Mouse (Mus musculus) embryonic facial prominence, embryonic 15.5 days (tissue): Measurements from ENCODE around the gene Piwil4. TPM values are rescaled to one million over a fixed set of nuclear protein-coding genes. Genes with fewer than 3 reads are reported as not detected.

Experiments used
- ATAC-seq: fragments of 200-750 bp; cut with Nextera tagmentation; 2 replicates; pipeline ENCODE4 v1.8.0; 2017; ENCODE audit warnings: low read depth, moderate TSS enrichment; ENCODE audit not compliant: insufficient number of reproducible peaks, low FRiP score, low TSS enrichment
- H3K27ac ChIP-seq: fragments of 300-500 bp; sonication (generic); replicated peaks from 2 replicates; pipeline ENCODE4 v1.5.1; 2015; ENCODE audit warnings: mild to moderate bottlenecking, inconsistent platforms
- H3K27me3 ChIP-seq: fragments of 300-500 bp; sonication (generic); 2 replicates; pipeline ENCODE4 v1.6.1; 2015; ENCODE audit warnings: inconsistent platforms
- H3K36me3 ChIP-seq: fragments of 300-500 bp; sonication (generic); 2 replicates; pipeline ENCODE4 v1.6.1; 2015; ENCODE audit warnings: mild to moderate bottlenecking, inconsistent platforms
- H3K4me1 ChIP-seq: fragments of 300-500 bp; sonication (generic); 2 replicates; pipeline ENCODE4 v1.6.1; 2015; ENCODE audit warnings: inconsistent platforms
- H3K4me2 ChIP-seq: fragments of 300-500 bp; sonication (generic); replicated peaks from 2 replicates; pipeline ENCODE4 v1.6.1; 2015; ENCODE audit warnings: mild to moderate bottlenecking, inconsistent platforms
- H3K4me3 ChIP-seq: fragments of 300-500 bp; sonication (generic); replicated peaks from 2 replicates; pipeline ENCODE4 v1.5.1; 2015; ENCODE audit warnings: mild to moderate bottlenecking, inconsistent platforms
- H3K9ac ChIP-seq: fragments of 300-500 bp; sonication (generic); 2 replicates; pipeline ENCODE4 v1.6.1; 2015; ENCODE audit warnings: inconsistent platforms
- H3K9me3 ChIP-seq: fragments of 300-500 bp; sonication (generic); replicated peaks from 2 replicates; pipeline ENCODE4 v1.6.1; 2016; ENCODE audit warnings: inconsistent platforms
- WGBS: fragments of 180-500 bp; shearing (Covaris S2); methylation state at CpG from one replicate; pipeline ENCODE4 v1.1.7; 2015; 5-methylcytosine and 5-hydroxymethylcytosine counted together
- polyA plus RNA-seq: library from polyadenylated mRNA; unstranded; fragments of >200 nt; fragmentation: Nextera tagmentation; extraction: Ambion mirVana; gene quantifications from 2 replicates; pipeline ENCODE4 v1.2.1, GENCODE M21; 2015

Gene Piwil4
- 0.08 and 0.11 TPM in 2 replicates for polyA plus RNA-seq

- H3K9ac ChIP-seq: no peak within 1 kb of the TSS
- no peak within 1 kb of the TSS for H3K4me2 ChIP-seq
- WGBS: 85% methylated on average over 19 of the region's 19 CpGs
- no peak within 1 kb of the TSS for H3K27ac ChIP-seq
- H3K36me3 ChIP-seq: no peaks in the 10 kb centered on the region
- no peaks in the 10 kb centered on the region for H3K27me3 ChIP-seq
- H3K4me1 ChIP-seq: no peaks in the 10 kb centered on the region
- no peak for ATAC-seq
- H3K4me3 ChIP-seq: no peak within 1 kb of the TSS
- H3K9me3 ChIP-seq: no peaks in the 10 kb centered on the region
Measured at GRCm38 (mm10) chr9:14740151-14740924, at the start of gene Piwil4. Gene Piwil4, minus strand, starts transcription at chr9:14740733.

- Histone ChIP-seq H3K36me3 (peaks cover 38% of the 10 kb centered on the region), H3K27ac (no peak overlapping the region), H3K4me2 (no peak overlapping the region), H3K9me3 (no peaks in the 10 kb centered on the region), H3K9ac (no peak overlapping the region), H3K4me1 (peaks cover 8% of the 10 kb centered on the region; the same call in 1 of the 2 replicates), H3K27me3 (no peaks in the 10 kb centered on the region), H3K4me3 (no peak overlapping the region)
- 88% methylated on average over 6 of the region's 6 CpGs for WGBS
- ATAC-seq: no peak
Measured at GRCm38 (mm10) chr9:14787356-14787755, 46.8 kb upstream of the Piwil4 start.

- Histone ChIP-seq H3K4me3 (peak within 1 kb of the TSS; percentile 90), H3K9me3 (no peaks in the 10 kb centered on the region), H3K27ac (peak within 1 kb of the TSS; percentile 98), H3K9ac (peak within 1 kb of the TSS; percentile 88), H3K36me3 (peaks cover 40% of the 10 kb centered on the region), H3K27me3 (no peaks in the 10 kb centered on the region), H3K4me2 (peak within 1 kb of the TSS; percentile 84), H3K4me1 (peaks cover 8% of the 10 kb centered on the region; the same call in 1 of the 2 replicates)
- peak; percentile 98 for ATAC-seq
- WGBS: under 1% methylated on average over 62 of the region's 62 CpGs
Measured at GRCm38 (mm10) chr9:14784039-14785002, 43.8 kb upstream of the Piwil4 start, which contains the start of the genes Mre11a and Ankrd49. Gene Mre11a, plus strand, starts transcription at chr9:14784654. Gene Ankrd49, minus strand, starts transcription at chr9:14784856.

GRCm38 (mm10) chr9:14778341-14778740, 37.8 kb upstream of the Piwil4 start:
- Histone ChIP-seq H3K27ac (no peak overlapping the region), H3K36me3 (peaks cover 18% of the 10 kb centered on the region), H3K4me3 (no peak overlapping the region), H3K9me3 (no peaks in the 10 kb centered on the region), H3K9ac (no peak overlapping the region), H3K4me1 (no peaks in the 10 kb centered on the region), H3K4me2 (no peak overlapping the region), H3K27me3 (no peaks in the 10 kb centered on the region)
- WGBS: 33% methylated on average over 13 of the region's 13 CpGs
- ATAC-seq: no peak

- H3K4me1 ChIP-seq: peaks cover 3% of the 10 kb centered on the region; the same call in 1 of the 2 replicates
- H3K36me3 ChIP-seq: no peaks in the 10 kb centered on the region
- no peak overlapping the region for H3K4me3 ChIP-seq
- WGBS: 41% methylated on average over 2 of the region's 2 CpGs
- no peak overlapping the region for H3K27ac ChIP-seq
- no peak overlapping the region for H3K9ac ChIP-seq
- H3K4me2 ChIP-seq: no peak overlapping the region
- no peak for ATAC-seq
- peaks cover 16% of the 10 kb centered on the region; the same call in 1 of the 2 replicates for H3K27me3 ChIP-seq
- no peaks in the 10 kb centered on the region for H3K9me3 ChIP-seq
Measured at GRCm38 (mm10) chr9:14773813-14774212, 33.3 kb upstream of the Piwil4 start.

- Histone ChIP-seq H3K27ac (no peak overlapping the region), H3K4me2 (no peak overlapping the region), H3K36me3 (no peaks in the 10 kb centered on the region), H3K4me1 (peaks cover 3% of the 10 kb centered on the region; the same call in 1 of the 2 replicates), H3K4me3 (no peak overlapping the region), H3K9ac (no peak overlapping the region), H3K9me3 (no peaks in the 10 kb centered on the region), H3K27me3 (peaks cover 16% of the 10 kb centered on the region; the same call in 1 of the 2 replicates)
- 94% methylated on average over 2 of the region's 2 CpGs for WGBS
- no peak for ATAC-seq
Measured at GRCm38 (mm10) chr9:14772074-14772473, 31.5 kb upstream of the Piwil4 start.

GRCm38 (mm10) chr9:14770803-14771471, 30.4 kb upstream of the Piwil4 start, which contains the start of gene 1700012B09Rik:
Gene 1700012B09Rik, minus strand, starts transcription at chr9:14771030.
- H3K4me3 ChIP-seq: no peak within 1 kb of the TSS
- H3K4me2 ChIP-seq: no peak within 1 kb of the TSS
- no peaks in the 10 kb centered on the region for H3K36me3 ChIP-seq
- H3K9me3 ChIP-seq: no peaks in the 10 kb centered on the region
- peaks cover 3% of the 10 kb centered on the region; the same call in 1 of the 2 replicates for H3K4me1 ChIP-seq
- 19% methylated on average over 23 of the region's 23 CpGs for WGBS
- H3K27ac ChIP-seq: no peak within 1 kb of the TSS
- H3K9ac ChIP-seq: no peak within 1 kb of the TSS
- peak; percentile 57 for ATAC-seq
- H3K27me3 ChIP-seq: peaks cover 16% of the 10 kb centered on the region; the same call in 1 of the 2 replicates

GRCm38 (mm10) chr9:14769811-14770210, 29.3 kb upstream of the Piwil4 start:
- peak; percentile 37; the same call in 1 of the 2 replicates for ATAC-seq
- no peaks in the 10 kb centered on the region for H3K36me3 ChIP-seq
- WGBS: 32% methylated on average over 6 of the region's 6 CpGs

GRCm38 (mm10) chr9:14764765-14765164, 24.2 kb upstream of the Piwil4 start:
- ATAC-seq: no peak
- WGBS: 25% methylated on average over 7 of the region's 7 CpGs
- H3K9ac ChIP-seq: no peak overlapping the region

More at GRCm38 (mm10) chr9:14769811-14770210, 29.3 kb upstream of the Piwil4 start:
- Histone ChIP-seq H3K9ac (no peak overlapping the region), H3K4me2 (no peak overlapping the region), H3K27me3 (peaks cover 16% of the 10 kb centered on the region; the same call in 1 of the 2 replicates), H3K27ac (no peak overlapping the region), H3K9me3 (no peaks in the 10 kb centered on the region), H3K4me1 (peaks cover 3% of the 10 kb centered on the region; the same call in 1 of the 2 replicates), H3K4me3 (no peak overlapping the region)

GRCm38 (mm10) chr9:14759261-14759660, 18.7 kb upstream of the Piwil4 start:
- H3K27me3 ChIP-seq: 0 out of 2 replicates have a peak, but pooled peaks cover 2% of the 10 kb centered on the region
- H3K4me1 ChIP-seq: no peaks in the 10 kb centered on the region
- no peaks in the 10 kb centered on the region for H3K36me3 ChIP-seq
- no peak overlapping the region for H3K9ac ChIP-seq
- H3K9me3 ChIP-seq: no peaks in the 10 kb centered on the region
- ATAC-seq: no peak
- H3K4me3 ChIP-seq: no peak overlapping the region
- no peak overlapping the region for H3K4me2 ChIP-seq
- no peak overlapping the region for H3K27ac ChIP-seq

More at GRCm38 (mm10) chr9:14764765-14765164, 24.2 kb upstream of the Piwil4 start:
- H3K27me3 ChIP-seq: 0 out of 2 replicates have a peak, but pooled peaks cover 2% of the 10 kb centered on the region
- H3K9me3 ChIP-seq: no peaks in the 10 kb centered on the region
- H3K4me3 ChIP-seq: no peak overlapping the region
- no peak overlapping the region for H3K4me2 ChIP-seq
- no peaks in the 10 kb centered on the region for H3K4me1 ChIP-seq
- no peaks in the 10 kb centered on the region for H3K36me3 ChIP-seq
- no peak overlapping the region for H3K27ac ChIP-seq
